Mouse (Mus musculus): ENCODE data around the gene Arhgap10. TPM values are rescaled to one million over a fixed set of nuclear protein-coding genes. Genes with fewer than 3 reads are reported as not detected.
A peak's percentile ranks its signal among the peaks of the same experiment; 100 is the strongest.

Arhgap10 gene
- polyA plus RNA-seq, 1 experiment from 2014 or later, result 19.7 TPM

GRCm38 (mm10) chr8:77526130-77526529, 8.4 kb upstream of the Arhgap10 start:
- Histone ChIP-seq H3K36me3 (ENCODE audit: control insufficient read depth, insufficient read depth) (no peaks in the 10 kb centered on the region), H3K9ac (ENCODE audit: low read depth, low read length) (no peak overlapping the region), H3K4me3 (ENCODE audit: low read depth, low read length) (no peak overlapping the region), H3K27me3 (replicated peaks; ENCODE audit: control insufficient read depth, insufficient read depth, low read length) (no peaks in the 10 kb centered on the region), H3K27ac (ENCODE audit: low read depth, low read length) (no peak overlapping the region), H3K4me1 (replicated peaks; ENCODE audit: control insufficient read depth, insufficient read depth, low read length) (no peaks in the 10 kb centered on the region), H3K4me2 (replicated peaks; ENCODE audit: low read depth) (no peak overlapping the region), H3K9me3 (ENCODE audit: control insufficient read depth) (no peaks in the 10 kb centered on the region)
- no peak for TF ChIP-seq CTCF (IDR thresholded peaks at IDR 0.05; ENCODE audit: low read depth)
- no peak for ATAC-seq
- WGBS, result 87% methylated on average over 8 of the region's 8 CpGs

- Histone ChIP-seq H3K4me3 (ENCODE audit: low read depth, low read length) (no peak overlapping the region), H3K27me3 (replicated peaks; ENCODE audit: control insufficient read depth, insufficient read depth, low read length) (no peaks in the 10 kb centered on the region), H3K9me3 (ENCODE audit: control insufficient read depth) (no peaks in the 10 kb centered on the region), H3K36me3 (ENCODE audit: control insufficient read depth, insufficient read depth) (no peaks in the 10 kb centered on the region), H3K4me2 (replicated peaks; ENCODE audit: low read depth) (no peak overlapping the region), H3K4me1 (replicated peaks; ENCODE audit: control insufficient read depth, insufficient read depth, low read length) (no peaks in the 10 kb centered on the region), H3K27ac (ENCODE audit: low read depth, low read length) (no peak overlapping the region), H3K9ac (ENCODE audit: low read depth, low read length) (no peak overlapping the region)
- TF ChIP-seq CTCF (IDR thresholded peaks at IDR 0.05; ENCODE audit: low read depth), result peak; percentile 53
- WGBS, result 96% methylated on average over 2 of the region's 2 CpGs
- no peak for ATAC-seq
Measured at GRCm38 (mm10) chr8:77524906-77525305, 7.2 kb upstream of the Arhgap10 start.

GRCm38 (mm10) chr8:77524018-77524615, 6.4 kb upstream of the Arhgap10 start:
- Histone ChIP-seq H3K27me3 (replicated peaks; ENCODE audit: control insufficient read depth, insufficient read depth, low read length) (no peaks in the 10 kb centered on the region), H3K4me2 (replicated peaks; ENCODE audit: low read depth) (peak overlapping the region; percentile 49), H3K4me3 (ENCODE audit: low read depth, low read length) (no peak overlapping the region), H3K27ac (ENCODE audit: low read depth, low read length) (no peak overlapping the region), H3K9ac (ENCODE audit: low read depth, low read length) (no peak overlapping the region), H3K9me3 (ENCODE audit: control insufficient read depth) (no peaks in the 10 kb centered on the region), H3K36me3 (ENCODE audit: control insufficient read depth, insufficient read depth) (no peaks in the 10 kb centered on the region), H3K4me1 (replicated peaks; ENCODE audit: control insufficient read depth, insufficient read depth, low read length) (no peaks in the 10 kb centered on the region)
- WGBS, result 31% methylated on average over 14 of the region's 14 CpGs
- TF ChIP-seq CTCF (IDR thresholded peaks at IDR 0.05; ENCODE audit: low read depth), result no peak
- ATAC-seq, result peak; percentile 72

- TF ChIP-seq CTCF (IDR thresholded peaks at IDR 0.05; ENCODE audit: low read depth), result no peak
- Histone ChIP-seq H3K4me2 (replicated peaks; ENCODE audit: low read depth) (no peak overlapping the region), H3K27ac (ENCODE audit: low read depth, low read length) (no peak overlapping the region), H3K9me3 (ENCODE audit: control insufficient read depth) (no peaks in the 10 kb centered on the region), H3K27me3 (replicated peaks; ENCODE audit: control insufficient read depth, insufficient read depth, low read length) (no peaks in the 10 kb centered on the region), H3K36me3 (ENCODE audit: control insufficient read depth, insufficient read depth) (no peaks in the 10 kb centered on the region), H3K4me3 (ENCODE audit: low read depth, low read length) (no peak overlapping the region), H3K4me1 (replicated peaks; ENCODE audit: control insufficient read depth, insufficient read depth, low read length) (no peaks in the 10 kb centered on the region), H3K9ac (ENCODE audit: low read depth, low read length) (no peak overlapping the region)
- ATAC-seq, result no peak
- WGBS, result 67% methylated on average over 8 of the region's 8 CpGs
Measured at GRCm38 (mm10) chr8:77522984-77523383, 5.2 kb upstream of the Arhgap10 start.

GRCm38 (mm10) chr8:77521028-77521785, 3.5 kb upstream of the Arhgap10 start:
- H3K9me3 ChIP-seq (ENCODE audit: control insufficient read depth), result no peaks in the 10 kb centered on the region
- no peak for TF ChIP-seq CTCF (IDR thresholded peaks at IDR 0.05; ENCODE audit: low read depth)
- H3K9ac ChIP-seq (ENCODE audit: low read depth, low read length), result no peak overlapping the region
- no peaks in the 10 kb centered on the region for H3K4me1 ChIP-seq (replicated peaks; ENCODE audit: control insufficient read depth, insufficient read depth, low read length)
- no peaks in the 10 kb centered on the region for H3K27me3 ChIP-seq (replicated peaks; ENCODE audit: control insufficient read depth, insufficient read depth, low read length)
- 72% methylated on average over 8 of the region's 8 CpGs for WGBS
- H3K4me3 ChIP-seq (ENCODE audit: low read depth, low read length), result no peak overlapping the region
- no peak overlapping the region for H3K27ac ChIP-seq (ENCODE audit: low read depth, low read length)
- no peaks in the 10 kb centered on the region for H3K36me3 ChIP-seq (ENCODE audit: control insufficient read depth, insufficient read depth)
- ATAC-seq, result no peak
- H3K4me2 ChIP-seq (replicated peaks; ENCODE audit: low read depth), result no peak overlapping the region

- Histone ChIP-seq H3K4me2 (replicated peaks; ENCODE audit: low read depth) (no peak overlapping the region), H3K9me3 (ENCODE audit: control insufficient read depth) (no peaks in the 10 kb centered on the region), H3K9ac (ENCODE audit: low read depth, low read length) (no peak overlapping the region), H3K27me3 (replicated peaks; ENCODE audit: control insufficient read depth, insufficient read depth, low read length) (no peaks in the 10 kb centered on the region), H3K4me1 (replicated peaks; ENCODE audit: control insufficient read depth, insufficient read depth, low read length) (no peaks in the 10 kb centered on the region), H3K4me3 (ENCODE audit: low read depth, low read length) (no peak overlapping the region), H3K36me3 (ENCODE audit: control insufficient read depth, insufficient read depth) (no peaks in the 10 kb centered on the region), H3K27ac (ENCODE audit: low read depth, low read length) (no peak overlapping the region)
- WGBS, result 92% methylated on average over 4 of the region's 4 CpGs
- ATAC-seq, result no peak
- TF ChIP-seq CTCF (IDR thresholded peaks at IDR 0.05; ENCODE audit: low read depth), result no peak; the same call in 1 of the 2 replicates
Measured at GRCm38 (mm10) chr8:77520601-77521000, 2.8 kb upstream of the Arhgap10 start.
